Mouse (Mus musculus) megakaryocyte, adult 5-6 weeks (primary cell): ENCODE measurements around the gene 1700019D03Rik. TPM values are rescaled to one million over a fixed set of nuclear protein-coding genes. Genes with fewer than 3 reads are reported as not detected.

Source experiments
- ATAC-seq: 2 replicates; pipeline ENCODE4 v1.8.0; 2016; ENCODE audit warnings: mild to moderate bottlenecking, inconsistent platforms; ENCODE audit not compliant: poor library complexity, severe bottlenecking
- total RNA-seq, 2 experiments: library from RNA; stranded (forward) in 1 of 2; stranded (reverse) in 1 of 2; fragments of 153-499, 151-499 nt in 1 of 2; fragments of 221-1000, 200-1000 nt in 1 of 2; gene quantifications; 2 replicates each; pipeline versions ENCODE4 v1.2.3 to v1.2.4; 2015 to 2017

The 1700019D03Rik gene
- total RNA-seq (2015) (0.18 TPM in 1 of 2 replicates, not detected in the other), total RNA-seq (2017) (0.18 TPM in 1 of 2 replicates, not detected in the other)

DNA sequence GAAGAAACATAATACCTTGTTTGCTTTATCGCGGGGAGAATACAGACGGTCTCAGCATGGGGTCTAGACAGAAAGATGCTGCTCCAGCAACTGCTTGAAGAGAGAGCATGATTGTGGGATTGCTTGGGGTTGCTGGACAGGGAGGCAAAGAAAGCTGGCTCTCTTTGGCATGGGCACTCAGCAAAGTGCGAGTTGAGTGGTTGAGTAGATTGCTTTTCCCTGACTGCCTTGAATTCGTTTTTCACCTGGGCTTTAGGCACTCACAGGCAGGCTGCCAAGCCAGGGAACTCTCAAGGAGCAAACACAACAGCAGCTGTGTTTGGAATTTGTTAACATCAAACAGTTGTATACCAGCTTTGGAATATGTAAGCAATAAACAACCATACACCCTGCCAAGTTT lies at the start of gene 1700019D03Rik:
Gene 1700019D03Rik (minus strand): TSS at position 101 of the 400 bp plus-strand sequence.
- no peak for ATAC-seq

GRCm38 (mm10) chr1:53063921-53064320 lies 43.9 kb upstream of the 1700019D03Rik start:
- ATAC-seq: no peak

GRCm38 (mm10) chr1:53061871-53062608 lies 42.1 kb upstream of the 1700019D03Rik start:
- ATAC-seq: no peak

DNA sequence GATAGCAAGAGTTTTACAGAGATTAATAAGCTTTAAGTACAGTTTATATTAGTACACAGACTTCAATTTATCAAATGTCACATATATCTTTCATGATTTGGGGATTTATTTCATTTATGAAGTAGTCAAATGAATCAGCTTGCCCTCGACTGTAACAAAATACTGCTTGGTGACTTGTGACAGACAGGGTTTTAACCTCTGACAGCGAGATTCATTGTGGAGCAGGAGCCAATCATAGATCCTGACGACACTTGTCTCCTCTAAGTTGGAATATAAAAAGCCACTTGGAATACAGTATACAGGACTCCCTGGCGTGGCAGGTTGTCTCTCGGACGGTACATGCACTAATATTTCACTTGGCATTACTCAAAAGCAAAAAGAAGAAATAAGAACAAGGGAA lies 41.4 kb upstream of the 1700019D03Rik start, which contains the start of gene Mstn:
Gene Mstn (plus strand): TSS at position 301 of the 400 bp plus-strand sequence.
- ATAC-seq: no peak

DNA sequence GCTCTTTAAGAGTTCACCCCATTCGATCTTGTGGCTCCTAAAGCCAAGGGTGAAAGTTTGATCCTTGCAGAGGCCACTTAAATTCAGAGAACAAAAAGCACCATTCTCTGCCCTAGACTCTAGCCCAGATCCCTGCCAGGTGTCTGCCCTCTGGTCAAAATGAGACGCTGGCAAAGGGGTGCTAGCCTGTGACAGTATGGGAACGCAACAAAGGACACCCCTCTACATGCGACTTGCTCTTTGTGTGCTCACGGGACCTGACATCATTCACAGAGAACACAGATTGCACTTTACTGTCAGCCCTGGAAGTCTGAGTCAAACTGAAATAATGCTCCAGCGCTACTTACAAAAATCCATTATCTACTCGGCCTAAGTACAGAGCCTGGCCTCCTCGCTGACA lies 40.5 kb upstream of the 1700019D03Rik start:
- ATAC-seq: no peak

GRCm38 (mm10) chr1:53059106-53059505 lies 39.1 kb upstream of the 1700019D03Rik start:
- ATAC-seq: no peak

DNA sequence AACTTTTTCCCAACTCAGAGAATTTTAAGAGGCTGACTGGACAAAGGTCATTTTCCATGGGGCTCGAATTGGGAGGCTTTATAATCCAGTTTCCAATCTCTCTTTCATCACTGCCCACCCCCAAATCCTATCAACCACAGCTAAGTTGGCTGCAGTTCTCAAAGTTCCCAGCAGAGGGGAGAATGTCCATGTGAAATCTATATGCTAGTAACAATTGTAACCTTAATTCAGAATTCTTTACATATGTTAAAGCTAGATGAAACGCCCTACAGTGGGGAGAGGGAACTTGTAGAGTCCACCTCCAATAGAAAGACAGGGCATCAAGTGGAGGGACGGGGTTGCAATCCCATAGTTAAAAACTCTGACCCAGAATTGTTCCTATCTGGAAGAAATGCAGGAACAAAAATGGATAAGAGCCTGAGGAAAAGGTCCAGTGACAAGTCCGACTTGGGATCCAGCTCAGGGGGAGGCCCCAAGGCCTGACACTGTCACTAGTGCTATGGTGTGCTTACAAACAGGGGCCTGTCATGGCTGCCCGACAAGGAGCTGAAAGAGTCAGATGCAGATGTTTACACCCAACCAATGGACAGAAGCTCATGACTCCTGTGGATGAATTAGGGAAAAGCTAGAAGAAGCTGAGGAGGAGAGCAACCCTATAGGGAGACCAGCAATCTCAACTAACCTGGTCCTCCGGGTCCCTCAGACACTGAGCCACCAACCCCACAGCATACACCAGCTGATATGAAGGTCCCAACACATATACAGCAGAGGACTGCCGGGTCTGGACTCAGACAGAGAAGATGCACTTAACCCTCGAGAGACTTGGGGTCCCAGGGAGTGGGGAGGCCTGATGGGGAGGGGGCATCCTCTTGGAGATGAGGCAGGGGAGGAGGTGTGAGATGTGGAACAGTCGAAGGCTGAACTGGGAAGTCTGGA lies 33.4 kb upstream of the 1700019D03Rik start:
- no peak for ATAC-seq

DNA sequence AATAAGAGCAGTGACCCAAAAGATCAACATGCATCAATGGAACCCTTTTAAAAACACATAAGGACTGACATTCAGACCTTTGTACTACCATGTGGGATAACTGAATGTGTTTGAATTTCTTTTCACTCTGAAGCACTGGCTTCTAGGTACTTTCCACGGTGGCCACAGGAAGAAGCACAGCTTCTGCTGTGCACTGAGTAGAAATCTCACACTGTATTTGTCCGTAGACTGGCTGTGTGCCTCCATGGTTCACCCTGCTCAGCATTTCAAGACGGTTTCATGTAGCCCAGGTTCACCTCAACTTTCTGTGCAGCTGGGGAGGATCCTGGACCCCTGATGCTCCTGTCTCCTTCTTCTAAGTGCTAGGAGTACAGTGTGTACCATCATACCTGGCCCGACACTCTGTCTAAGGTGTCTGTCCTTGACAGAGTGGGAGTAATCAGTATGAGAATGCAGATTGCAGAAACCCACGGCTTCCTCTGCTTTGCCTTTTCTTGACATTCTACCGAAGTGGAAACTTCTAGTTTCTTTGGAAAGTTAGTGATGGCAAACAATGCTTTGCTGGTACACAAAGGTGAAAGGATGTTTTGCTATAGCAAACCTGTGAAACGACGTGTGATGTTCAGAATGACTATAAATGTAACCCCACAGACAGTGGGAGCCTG lies 29.9 kb upstream of the 1700019D03Rik start:
- ATAC-seq: no peak

- ATAC-seq: no peak
Observed at GRCm38 (mm10) chr1:53037443-53037871, 17.5 kb upstream of the 1700019D03Rik start.

DNA sequence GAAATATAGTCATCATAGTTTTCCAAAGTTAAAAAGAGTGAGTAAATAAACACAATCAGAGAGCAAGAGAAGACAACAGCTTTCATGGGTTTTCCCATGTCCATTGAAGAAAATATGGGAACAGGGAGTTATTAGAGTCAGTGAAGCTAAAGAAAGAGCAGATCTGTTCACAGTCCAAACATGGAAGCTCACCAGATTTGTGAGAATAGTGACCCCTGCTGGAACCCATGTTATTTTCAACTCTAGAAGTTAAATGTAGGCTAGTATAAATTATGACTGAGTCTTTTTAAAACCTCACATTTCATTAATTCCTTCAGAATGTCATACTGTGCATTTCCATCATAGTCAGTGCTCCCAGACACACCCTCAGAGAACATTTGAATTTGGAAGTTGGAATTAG lies 12.6 kb upstream of the 1700019D03Rik start:
- ATAC-seq: no peak

DNA sequence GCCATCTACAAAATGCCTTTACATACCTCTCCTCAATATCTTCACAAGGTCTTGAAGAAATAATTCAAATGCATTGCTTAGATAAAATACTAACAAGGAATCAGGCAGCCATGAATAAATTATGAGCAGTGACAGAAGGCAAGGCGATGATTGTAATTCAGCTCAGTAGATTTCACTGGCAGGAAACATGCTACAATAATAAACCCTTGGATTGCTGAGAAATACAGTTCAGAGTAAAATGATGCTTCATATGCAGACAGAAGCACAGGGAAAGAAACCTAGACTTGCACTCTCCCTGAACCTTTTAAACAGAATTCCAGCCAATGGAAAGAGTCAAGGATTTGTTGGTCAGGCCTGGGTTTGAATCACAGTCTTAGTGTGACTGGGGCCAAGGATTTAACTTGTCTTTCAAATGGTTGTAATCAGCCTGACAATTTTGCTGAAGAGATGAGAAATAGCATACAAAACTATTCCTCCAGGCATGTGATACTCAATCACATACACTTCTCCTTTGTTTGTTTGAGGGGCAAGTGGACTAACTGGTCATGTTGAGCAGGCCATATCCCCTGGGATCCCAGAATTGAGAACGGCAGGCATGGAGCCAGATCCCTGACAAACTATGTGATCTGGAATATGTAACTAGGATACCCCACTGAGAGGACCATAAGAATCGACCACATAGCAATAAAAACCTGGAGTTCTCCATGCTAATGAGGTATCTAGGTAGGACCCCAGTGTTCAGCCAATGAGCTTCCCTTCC lies 1.1 kb downstream of the 1700019D03Rik start:
- ATAC-seq: no peak

DNA sequence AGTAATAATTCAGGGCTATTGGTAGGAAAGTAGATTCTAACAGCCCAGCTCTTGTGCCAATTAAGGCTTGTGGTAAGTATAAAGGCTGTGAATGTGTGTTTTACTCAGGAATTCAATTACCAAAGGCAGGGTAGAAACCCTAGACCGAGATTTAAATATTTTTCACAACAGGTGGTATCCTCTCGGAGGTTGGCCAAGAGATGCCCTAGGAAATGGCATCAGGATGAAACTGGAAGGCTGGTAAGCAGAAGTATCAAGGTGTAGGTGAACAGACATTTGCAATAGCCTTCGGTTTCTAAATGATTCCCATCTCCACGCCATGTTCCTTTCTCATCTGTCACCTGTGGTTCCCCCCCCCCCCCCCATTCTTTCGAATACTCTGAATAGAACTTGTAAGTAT lies 4.4 kb downstream of the 1700019D03Rik start:
- no peak for ATAC-seq

DNA sequence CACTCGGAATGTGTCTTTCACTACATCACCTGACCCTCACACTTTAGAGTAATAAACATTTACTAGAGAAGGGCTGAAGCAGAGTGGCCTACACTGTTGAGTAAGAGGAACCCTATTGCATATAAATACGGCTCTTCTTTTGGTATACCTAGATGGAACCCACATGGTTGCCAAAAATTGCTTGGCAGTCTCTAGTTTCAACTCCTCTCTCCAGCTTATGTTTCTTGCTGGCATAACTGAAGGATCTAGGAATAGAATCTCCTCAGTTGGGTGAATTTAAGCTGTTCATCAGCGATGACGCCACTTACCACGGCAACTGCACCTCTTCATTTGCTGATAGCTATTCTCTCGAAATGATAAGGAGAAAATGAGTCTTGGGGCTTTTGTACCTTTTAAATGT lies 5.3 kb downstream of the 1700019D03Rik start:
- ATAC-seq: no peak

DNA sequence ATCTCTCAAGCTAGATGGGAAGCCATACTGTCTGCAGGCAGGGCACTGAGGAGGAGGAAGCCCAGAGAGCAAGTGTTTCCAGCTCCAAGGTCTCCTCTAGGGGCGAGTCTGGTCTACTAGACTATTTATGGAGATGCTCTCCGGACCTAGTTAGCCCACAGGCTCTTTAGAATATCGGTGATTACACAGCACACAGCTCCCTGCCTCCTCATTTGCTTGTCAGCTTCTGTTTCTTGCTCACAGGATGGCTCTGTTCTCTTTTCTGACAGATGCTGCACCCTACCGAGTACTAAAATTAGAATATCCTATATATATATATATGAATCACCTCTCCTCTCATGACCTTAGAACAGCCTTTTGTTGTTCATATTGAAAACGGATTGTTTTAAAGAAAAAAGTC lies 33.3 kb downstream of the 1700019D03Rik start:
- ATAC-seq: no peak

- no peak for ATAC-seq
Observed at GRCm38 (mm10) chr1:52973198-52973597, 46.8 kb downstream of the 1700019D03Rik start.

DNA sequence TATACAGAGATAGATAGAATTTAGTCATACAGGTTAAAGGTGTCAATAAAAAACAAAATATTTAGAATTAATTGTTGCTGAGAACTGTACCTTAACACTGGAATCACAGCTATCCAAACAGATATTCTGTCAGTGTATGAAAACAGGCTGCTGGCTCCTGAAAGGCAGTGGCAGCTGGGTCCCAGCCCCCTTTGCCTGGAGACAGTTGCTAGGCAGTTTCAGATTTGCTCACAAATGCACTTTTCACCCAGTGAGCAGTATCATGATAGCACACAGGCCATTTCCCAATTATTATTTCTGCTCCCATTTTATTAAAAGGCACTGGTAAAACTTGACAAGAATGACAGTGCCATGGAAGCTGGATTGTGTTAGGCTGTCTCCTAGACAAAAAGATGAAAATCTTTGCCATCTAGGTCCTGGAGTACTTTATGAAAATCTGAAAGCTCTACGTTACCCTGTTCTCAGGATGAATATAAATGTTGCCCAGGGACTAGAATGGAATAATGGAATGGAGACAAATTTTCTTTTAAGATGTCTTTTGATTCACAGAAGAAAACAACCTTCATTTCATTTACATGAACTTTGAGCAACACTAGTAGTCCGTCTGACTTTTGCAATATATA lies 48.0 kb downstream of the 1700019D03Rik start:
- no peak for ATAC-seq

- peak; percentile 82 for ATAC-seq
Observed at GRCm38 (mm10) chr1:52964581-52964980, 55.4 kb downstream of the 1700019D03Rik start.

DNA sequence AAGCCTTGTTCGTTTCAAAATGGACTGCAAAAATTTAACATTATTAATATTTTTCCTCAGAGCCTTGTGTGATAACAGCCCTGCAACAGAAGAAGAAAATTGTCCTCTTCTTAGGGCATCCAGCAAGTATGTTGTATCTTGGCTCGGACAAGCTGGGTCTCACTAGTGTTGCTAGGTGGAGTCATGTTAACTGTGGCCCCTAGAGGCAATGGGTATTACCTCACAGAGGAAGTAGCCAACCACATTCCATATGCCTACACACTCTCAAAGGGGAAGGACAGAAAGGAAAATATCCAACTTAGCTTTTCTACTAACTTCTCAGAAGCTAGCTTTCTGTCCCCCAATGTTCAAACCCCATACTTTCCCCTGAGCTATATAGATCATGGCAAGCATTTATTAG lies 56.9 kb downstream of the 1700019D03Rik start:
- peak; percentile 65 for ATAC-seq

DNA sequence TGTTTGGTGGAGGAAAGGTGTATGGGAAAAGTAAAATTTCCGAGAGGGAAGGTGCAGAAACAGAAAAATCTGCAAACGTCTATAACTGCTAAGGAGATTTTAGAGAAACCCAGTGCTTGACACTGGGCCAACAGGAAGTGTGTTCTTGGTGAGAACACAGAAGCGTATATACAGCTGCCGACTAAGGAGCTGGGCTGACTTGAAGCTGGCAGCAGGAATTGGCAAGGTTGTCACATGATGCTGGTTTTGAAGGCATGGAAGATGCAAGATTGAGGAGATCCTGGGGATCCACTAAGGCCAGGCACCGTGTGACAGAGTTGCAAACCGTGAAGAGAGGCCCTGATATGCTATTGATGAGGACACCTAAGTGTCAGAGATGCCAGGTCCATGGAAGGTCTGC lies 59.8 kb downstream of the 1700019D03Rik start:
- peak; percentile 25; the same call in 1 of the 2 replicates for ATAC-seq

GRCm38 (mm10) chr1:52956746-52957145 lies 63.2 kb downstream of the 1700019D03Rik start:
- ATAC-seq: no peak
